Mouse (Mus musculus): ENCODE measurements around the gene Rtf1.

GRCm38 (mm10) chr2:119747554-119747953 is 72.7 kb downstream of the Rtf1 start:
- no peak for TF ChIP-seq POLR2A (IDR thresholded peaks at IDR 0.05; ENCODE audit: borderline replicate concordance, low read depth, low read length)
- no peak for TF ChIP-seq CTCF (IDR thresholded peaks at IDR 0.05; ENCODE audit: low read depth, low read length)

Data from bone marrow macrophage, adult 2 months (primary cell).